Mouse (Mus musculus) CH12.LX (cell line): ENCODE measurements around the gene Tpx2. TPM values are rescaled to one million over a fixed set of nuclear protein-coding genes. Genes with fewer than 3 reads are reported as not detected.

Experiments
- DNase-seq: peaks from one replicate; pipeline ENCODE4 v3.0.0-alpha.2; 2013; ENCODE audit errors: extremely low read depth
- H3K27ac ChIP-seq: 2 replicates; pipeline ENCODE4 v1.5.1; 2012; ENCODE audit warnings: low read depth, mild to moderate bottlenecking, control low read depth, moderate library complexity; ENCODE audit not compliant: insufficient read depth
- H3K27me3 ChIP-seq: replicated peaks from 2 replicates; pipeline ENCODE3; 2012; ENCODE audit warnings: inconsistent platforms
- H3K36me3 ChIP-seq, 2 experiments: replicated peaks in 1 of 2; 2 replicates each; pipeline versions ENCODE3 to v1.6.1; 2012; ENCODE audit warnings: inconsistent platforms in 1 of 2, low read length in 1 of 2, mild to moderate bottlenecking in 1 of 2, mixed read lengths in 1 of 2, moderate library complexity in 1 of 2; ENCODE audit not compliant: control insufficient read depth in 1 of 2, insufficient read depth in 1 of 2
- H3K4me1 ChIP-seq, 2 experiments: 2 replicates each; pipeline ENCODE4 v1.6.1; 2012; ENCODE audit warnings: inconsistent platforms in 1 of 2, moderate library complexity in 1 of 2; ENCODE audit not compliant: insufficient read depth in 2 of 2, control insufficient read depth in 1 of 2
- H3K4me2 ChIP-seq: 2 replicates; pipeline ENCODE4 v1.6.1; 2012; ENCODE audit warnings: low read depth, mild to moderate bottlenecking, control low read depth; ENCODE audit not compliant: poor library complexity, insufficient read depth, severe bottlenecking
- H3K4me3 ChIP-seq, 3 experiments: fragments of 150-350 bp in 1 of 3; sonication (generic) in 1 of 3; replicated peaks in 1 of 3; 2 replicates each; pipeline versions ENCODE3 to v1.5.1; 2011 to 2012; ENCODE audit warnings: low read depth in 2 of 3, low read length in 2 of 3, mild to moderate bottlenecking in 2 of 3, moderate library complexity in 2 of 3, control low read depth in 1 of 3, improper control_type of control experiment in 1 of 3, inconsistent platforms in 1 of 3, mixed read lengths in 1 of 3; ENCODE audit not compliant: poor library complexity in 1 of 3
- H3K79me2 ChIP-seq: replicated peaks from 2 replicates; pipeline ENCODE4 v1.6.1; 2012; ENCODE audit warnings: mild to moderate bottlenecking, moderate library complexity; ENCODE audit not compliant: control insufficient read depth, poor library complexity, insufficient read depth, severe bottlenecking; ENCODE audit errors: extremely low read depth
- H3K9ac ChIP-seq: 2 replicates; pipeline ENCODE4 v1.6.1; 2012; ENCODE audit warnings: low read depth, mild to moderate bottlenecking, control low read depth, moderate library complexity; ENCODE audit not compliant: insufficient read depth
- H3K9me3 ChIP-seq: replicated peaks from 2 replicates; pipeline ENCODE3; 2012; ENCODE audit warnings: low read length, inconsistent platforms, mixed read lengths
- BHLHE40 ChIP-seq: IDR thresholded peaks from 2 replicates; pipeline ENCODE4 v1.6.1; 2011; ENCODE audit warnings: mild to moderate bottlenecking, low read depth, low read length, improper control_type of control experiment
- CHD1 ChIP-seq: IDR thresholded peaks from 2 replicates; pipeline ENCODE4 v1.6.1; 2012; ENCODE audit warnings: low read depth, low read length, improper control_type of control experiment, inconsistent platforms
- CHD2 ChIP-seq: IDR thresholded peaks from 2 replicates; pipeline ENCODE4 v1.6.1; 2011; ENCODE audit warnings: low read length, improper control_type of control experiment
- CTCF ChIP-seq, 2 experiments: IDR thresholded peaks in 1 of 2; conservative IDR thresholded peaks in 1 of 2; 2 replicates each; pipeline ENCODE4 v1.5.1; 2011 to 2012; ENCODE audit warnings: low read depth in 2 of 2, low read length in 2 of 2, improper control_type of control experiment in 1 of 2, inconsistent platforms in 1 of 2, mild to moderate bottlenecking in 1 of 2, moderate library complexity in 1 of 2
- E2F4 ChIP-seq: IDR thresholded peaks from 2 replicates; pipeline ENCODE4 v1.6.1; 2011; ENCODE audit warnings: low read depth, low read length, improper control_type of control experiment; ENCODE audit not compliant: insufficient replicate concordance
- ETS1 ChIP-seq: conservative IDR thresholded peaks from 2 replicates; pipeline ENCODE4 v1.6.1; 2012; ENCODE audit warnings: low read depth, mild to moderate bottlenecking, inconsistent platforms, low read length, improper control_type of control experiment, moderate library complexity
- GABPA ChIP-seq: IDR thresholded peaks from 2 replicates; pipeline ENCODE4 v1.6.1; 2012; ENCODE audit warnings: low read depth, low read length, improper control_type of control experiment, inconsistent platforms; ENCODE audit not compliant: insufficient replicate concordance
- IRF4 ChIP-seq: IDR thresholded peaks from 2 replicates; pipeline ENCODE4 v1.6.1; 2014; ENCODE audit warnings: low read depth, mild to moderate bottlenecking, inconsistent platforms, low read length, improper control_type of control experiment
- JUN ChIP-seq: IDR thresholded peaks from 2 replicates; pipeline ENCODE4 v1.6.1; 2011; ENCODE audit warnings: low read depth, mild to moderate bottlenecking, low read length, improper control_type of control experiment, moderate library complexity; ENCODE audit not compliant: insufficient read depth
- JUND ChIP-seq: conservative IDR thresholded peaks from 2 replicates; pipeline ENCODE4 v1.6.1; 2011; ENCODE audit warnings: low read depth, low read length, improper control_type of control experiment
- KAT2A ChIP-seq: IDR thresholded peaks from 2 replicates; pipeline ENCODE4 v1.6.1; 2012; ENCODE audit warnings: low read length, improper control_type of control experiment, inconsistent platforms; ENCODE audit not compliant: insufficient replicate concordance
- MAFK ChIP-seq: IDR thresholded peaks from 2 replicates; pipeline ENCODE4 v1.6.1; 2011; ENCODE audit warnings: low read length, improper control_type of control experiment; ENCODE audit not compliant: insufficient replicate concordance
- MAX ChIP-seq: IDR thresholded peaks from 2 replicates; pipeline ENCODE4 v1.6.1; 2011; ENCODE audit warnings: low read length, improper control_type of control experiment
- MAZ ChIP-seq: IDR thresholded peaks from 2 replicates; pipeline ENCODE4 v1.6.1; 2012; ENCODE audit warnings: low read depth, mild to moderate bottlenecking, inconsistent platforms, low read length, improper control_type of control experiment, moderate library complexity
- MEF2A ChIP-seq: IDR thresholded peaks from 2 replicates; pipeline ENCODE4 v1.6.1; 2014; ENCODE audit warnings: low read depth, mild to moderate bottlenecking, inconsistent platforms, low read length, improper control_type of control experiment, borderline replicate concordance
- MXI1 ChIP-seq: IDR thresholded peaks from 2 replicates; pipeline ENCODE4 v1.6.1; 2011; ENCODE audit warnings: mild to moderate bottlenecking, low read depth, low read length, improper control_type of control experiment
- MYC ChIP-seq: IDR thresholded peaks from 2 replicates; pipeline ENCODE4 v1.6.1; 2011; ENCODE audit warnings: low read depth, mild to moderate bottlenecking, improper control_type of control experiment, low read length
- NELFE ChIP-seq: IDR thresholded peaks from 2 replicates; pipeline ENCODE4 v1.6.1; 2011; ENCODE audit warnings: low read depth, low read length, improper control_type of control experiment
- NRF1 ChIP-seq: IDR thresholded peaks from 2 replicates; pipeline ENCODE4 v1.6.1; 2014; ENCODE audit warnings: low read depth, mild to moderate bottlenecking, inconsistent platforms, low read length, improper control_type of control experiment, moderate library complexity
- PAX5 ChIP-seq: IDR thresholded peaks from 2 replicates; pipeline ENCODE4 v1.6.1; 2012; ENCODE audit warnings: low read length, inconsistent platforms, mixed read lengths
- POLR2A ChIP-seq: IDR thresholded peaks from 2 replicates; pipeline ENCODE4 v1.6.1; 2011; ENCODE audit warnings: low read depth, mild to moderate bottlenecking, improper control_type of control experiment, low read length
- POLR2AphosphoS2 ChIP-seq: IDR thresholded peaks from 2 replicates; pipeline ENCODE4 v1.6.1; 2011; ENCODE audit warnings: low read depth, low read length, improper control_type of control experiment
- RAD21 ChIP-seq: IDR thresholded peaks from 2 replicates; pipeline ENCODE4 v1.6.1; 2011; ENCODE audit warnings: low read depth, mild to moderate bottlenecking, low read length, improper control_type of control experiment, moderate library complexity
- RCOR1 ChIP-seq: conservative IDR thresholded peaks from 2 replicates; pipeline ENCODE4 v1.6.1; 2012; ENCODE audit warnings: low read depth, mild to moderate bottlenecking, inconsistent platforms, low read length, improper control_type of control experiment
- SIN3A ChIP-seq: IDR thresholded peaks from 2 replicates; pipeline ENCODE4 v1.6.1; 2012; ENCODE audit warnings: low read length, improper control_type of control experiment, inconsistent platforms
- SMC3 ChIP-seq: IDR thresholded peaks from 2 replicates; pipeline ENCODE4 v1.6.1; 2011; ENCODE audit warnings: low read depth, low read length, improper control_type of control experiment
- TCF12 ChIP-seq: IDR thresholded peaks from 2 replicates; pipeline ENCODE4 v1.6.1; 2014; ENCODE audit warnings: low read depth, mild to moderate bottlenecking, inconsistent platforms, low read length, improper control_type of control experiment
- UBTF ChIP-seq: IDR thresholded peaks from 2 replicates; pipeline ENCODE4 v1.6.1; 2012; ENCODE audit warnings: low read depth, mild to moderate bottlenecking, inconsistent platforms, low read length, improper control_type of control experiment, moderate library complexity
- USF1 ChIP-seq: IDR thresholded peaks from 2 replicates; pipeline ENCODE4 v1.6.1; 2014; ENCODE audit warnings: low read depth, mild to moderate bottlenecking, inconsistent platforms, low read length, improper control_type of control experiment
- USF2 ChIP-seq: conservative IDR thresholded peaks from 2 replicates; pipeline ENCODE4 v1.6.1; 2011; ENCODE audit warnings: low read depth, low read length, improper control_type of control experiment
- ZC3H11A ChIP-seq: IDR thresholded peaks from 2 replicates; pipeline ENCODE4 v1.6.1; 2012; ENCODE audit warnings: low read depth, mild to moderate bottlenecking, inconsistent platforms, low read length, improper control_type of control experiment
- ZKSCAN1 ChIP-seq: IDR thresholded peaks from 2 replicates; pipeline ENCODE4 v1.6.1; 2012; ENCODE audit warnings: low read depth, inconsistent platforms, low read length, improper control_type of control experiment, borderline replicate concordance
- ZMIZ1 ChIP-seq: IDR thresholded peaks from 2 replicates; pipeline ENCODE4 v1.6.1; 2012; ENCODE audit warnings: low read depth, mild to moderate bottlenecking, inconsistent platforms, low read length, improper control_type of control experiment
- dilution Hi-C: fragments of 300-500 bp; cut with MboI; formaldehyde crosslinking; loops from 2 replicates; pipeline ENCODE4 v1.14.3; 2020; ENCODE audit warnings: low sequenced_read_pairs; ENCODE audit not compliant: extremely low pct_unique_long_range_greater_than_20kb, extremely low pct_ligation_motif_present
- in situ Hi-C: fragments of 300-500 bp; cut with MboI; formaldehyde crosslinking; loops from 3 replicates; pipeline ENCODE4 v1.14.3; 2019; ENCODE audit warnings: low sequenced_read_pairs, low pct_ligation_motif_present, low pct_unique_long_range_greater_than_20kb, mixed read lengths
- polyA plus RNA-seq: library from polyadenylated mRNA; unstranded; fragments of >175 nt; gene quantifications from 2 replicates; pipeline ENCODE4 v1.2.1, GENCODE M21; 2012; ENCODE audit warnings: low read depth; ENCODE audit not compliant: insufficient read length
- total RNA-seq, 2 experiments: library from RNA; depleted of rRNA; stranded (reverse); fragments of 300-350 nt in 1 of 2; fragments of >200 nt in 1 of 2; gene quantifications; 2 replicates each; pipeline ENCODE4 v1.2.3; 2012 to 2014

The Tpx2 gene
- total and polyA plus RNA-seq, 3 experiments: 66.1 to 127 (median 98.0) TPM

GRCm38 (mm10) chr2:152830021-152830921, 17.5 kb upstream of the Tpx2 start (continued):
- no peak for TF ChIP-seq JUN

GRCm38 (mm10) chr2:152831019-152831878, 16.5 kb upstream of the Tpx2 start, which contains the start of gene Bcl2l1:
Bcl2l1 (minus strand) TSS chr2:152831728.
- peak within 1 kb of the TSS; percentile 63 for H3K4me2 ChIP-seq
- H3K79me2 ChIP-seq: peaks cover 41% of the 10 kb centered on the region
- peak within 1 kb of the TSS; percentile 80 for H3K27ac ChIP-seq
- in situ Hi-C loops (loop anchor here (5.0 kb wide), 2 partner anchors 129 to 214 kb away; no protein-coding TSS in a partner anchor), dilution Hi-C loops (no loop called here)
- DNase-seq: peak; percentile 95
- H3K36me3 ChIP-seq: peaks cover 6 to 7% of the 10 kb centered on the region in 2 experiments
- peaks cover 2 to 47% of the 10 kb centered on the region in 2 experiments; a peak in 3 of 4 replicates for H3K4me1 ChIP-seq
- peak within 1 kb of the TSS; percentile 78 for H3K9ac ChIP-seq
- H3K4me3 ChIP-seq: peak within 1 kb of the TSS; percentile 61 to 85 (median 81)
- H3K27me3 ChIP-seq: peaks cover 3% of the 10 kb centered on the region
- no peaks in the 10 kb centered on the region for H3K9me3 ChIP-seq
- TF ChIP-seq POLR2A (no peak; the same call in 1 of the 2 replicates), CHD2 (peak; percentile 87), ZKSCAN1 (no peak), BHLHE40 (0 out of 2 replicates have a peak, but pooled peaks have one; percentile 19), KAT2A (no peak), MEF2A (peak; percentile 71; the same call in 1 of the 2 replicates), RAD21 (peak; percentile 49), UBTF (no peak; the same call in 1 of the 2 replicates), USF1 (no peak), ZC3H11A (peak; percentile 85), ETS1 (no peak), ZMIZ1 (no peak), CTCF (conservative IDR thresholded peaks at IDR 0.05 in 1 of 2, IDR thresholded peaks at IDR 0.05 in 1 of 2; ENCODE audit: low read depth in 2 of 2, low read length in 2 of 2) (peak; percentile 77 to 98), IRF4 (peak; percentile 44), NELFE (peak; percentile 14; the same call in 1 of the 2 replicates), MXI1 (no peak; the same call in none of the 2 replicates), POLR2AphosphoS2 (no peak), MAX (peak; percentile 56; the same call in 1 of the 2 replicates), JUND (no peak), MAFK (no peak), SIN3A (peak; percentile 73), TCF12 (peak; percentile 28; the same call in 1 of the 2 replicates), GABPA (no peak), NRF1 (0 out of 2 replicates have a peak, but pooled peaks have one; percentile 45), E2F4 (peak; percentile 82; the same call in 1 of the 2 replicates), PAX5 (no peak), MYC (peak; percentile 92), CHD1 (no peak), USF2 (no peak), RCOR1 (no peak), MAZ (peak; percentile 66; the same call in 1 of the 2 replicates), SMC3 (peak; percentile 98)
